Mouse (Mus musculus) 3T3-L1 (cell line): ENCODE measurements around the gene Elfn2.

Experiments used
- DNase-seq: peaks from one replicate; pipeline ENCODE4 v3.0.0-alpha.2; 2015; ENCODE audit warnings: low read depth, low spot score

The Elfn2 gene

DNA sequence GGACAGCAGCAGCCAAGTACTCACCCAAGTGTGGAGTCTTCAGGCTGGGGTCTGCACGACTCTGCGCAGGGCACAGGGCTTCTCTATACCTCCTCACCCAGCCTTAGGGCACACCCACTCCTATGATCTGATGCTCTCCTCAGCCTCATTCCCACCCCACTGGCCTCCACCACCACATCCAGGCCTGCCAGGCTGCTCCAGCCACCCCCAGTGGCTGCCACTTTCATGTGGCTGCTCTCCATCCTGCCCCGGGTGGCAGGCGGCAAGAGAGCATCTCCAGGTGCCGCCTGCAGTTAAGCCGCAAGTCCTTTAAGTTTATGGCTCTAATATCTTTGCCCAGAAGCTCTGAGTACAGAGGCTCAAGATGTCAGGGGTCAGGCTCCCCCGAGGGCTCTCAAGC is 8.1 kb upstream of the Elfn2 start:
- DNase-seq = no peak

DNA sequence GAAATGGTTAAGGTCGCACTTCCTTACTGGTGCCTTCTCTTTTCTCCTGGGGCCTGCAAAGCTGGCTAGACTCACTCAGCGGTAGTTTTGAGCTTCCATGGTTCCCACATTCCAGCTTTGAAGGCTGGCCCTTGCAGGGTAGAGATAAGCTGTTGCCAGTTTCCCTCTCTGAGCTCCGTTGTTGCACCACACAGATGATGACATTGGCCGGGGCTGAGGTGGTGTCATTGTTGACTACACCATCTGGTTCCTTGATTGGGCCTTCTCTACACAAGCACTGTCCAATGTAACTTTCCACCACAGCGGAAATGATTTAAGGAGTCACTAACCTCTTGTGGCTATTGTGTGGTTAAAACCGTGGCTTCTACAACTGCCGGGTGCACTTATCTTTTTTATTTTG is 2.0 kb upstream of the Elfn2 start:
- DNase-seq = no peak

DNA sequence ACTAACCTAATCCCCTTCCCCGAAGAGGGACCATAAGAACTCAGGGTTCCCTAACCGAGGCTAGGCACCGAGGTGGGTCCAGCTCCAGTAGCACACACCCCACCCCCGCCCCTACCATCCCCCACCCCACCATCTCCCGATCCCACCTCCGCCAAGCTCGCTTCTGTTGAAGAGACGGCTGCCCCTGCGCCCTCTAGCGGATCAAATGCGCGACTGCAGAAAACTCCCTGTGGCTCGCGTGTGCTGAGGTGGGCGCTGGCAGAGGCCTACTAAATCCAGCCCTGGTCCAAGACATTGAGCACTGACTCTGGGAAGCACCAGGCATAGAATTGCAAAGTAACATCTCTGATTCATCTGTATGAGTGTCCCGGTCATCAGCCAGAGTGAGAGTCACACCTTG is 1.5 kb upstream of the Elfn2 start:
- DNase-seq = peak; percentile 11

DNA sequence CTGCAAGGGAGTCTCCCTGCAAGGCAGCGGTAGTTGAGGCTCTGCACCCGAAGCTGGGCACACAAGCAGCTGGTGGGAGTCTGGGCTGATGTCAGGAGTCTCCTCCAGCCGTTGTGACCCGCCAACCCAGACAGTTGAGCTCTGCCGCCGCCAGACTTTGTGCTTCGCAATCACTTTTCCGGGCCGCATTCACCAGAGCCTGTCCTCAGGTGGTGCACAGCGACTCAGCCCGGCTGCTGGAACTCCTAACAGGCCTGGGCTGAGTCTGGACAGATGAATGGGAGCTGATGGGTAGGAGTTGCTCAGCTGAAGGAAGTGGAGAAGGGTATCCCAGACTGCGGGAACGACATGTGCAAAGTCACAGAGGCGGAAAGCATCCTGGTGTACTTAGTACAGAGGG is 845 bp upstream of the Elfn2 start:
- DNase-seq = no peak

DNA sequence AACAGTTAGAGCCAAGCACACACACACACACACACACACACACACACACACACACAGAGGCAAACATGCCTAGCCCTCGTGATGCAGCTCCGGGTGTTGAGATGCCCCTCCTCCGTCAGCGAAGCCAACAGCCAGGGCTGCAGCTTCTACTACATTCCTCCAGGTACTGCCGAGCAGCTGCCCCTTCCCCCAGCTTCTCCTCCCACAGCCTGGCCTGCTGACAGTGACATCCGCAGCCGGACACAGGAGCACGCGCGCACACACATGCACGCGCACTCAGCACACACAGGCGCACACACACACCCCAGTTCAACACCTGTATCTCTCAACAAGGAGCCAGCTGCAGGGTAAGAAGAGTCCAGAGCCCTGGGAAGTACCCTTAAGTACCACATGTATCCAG is 1.6 kb downstream of the Elfn2 start:
- DNase-seq = no peak

DNA sequence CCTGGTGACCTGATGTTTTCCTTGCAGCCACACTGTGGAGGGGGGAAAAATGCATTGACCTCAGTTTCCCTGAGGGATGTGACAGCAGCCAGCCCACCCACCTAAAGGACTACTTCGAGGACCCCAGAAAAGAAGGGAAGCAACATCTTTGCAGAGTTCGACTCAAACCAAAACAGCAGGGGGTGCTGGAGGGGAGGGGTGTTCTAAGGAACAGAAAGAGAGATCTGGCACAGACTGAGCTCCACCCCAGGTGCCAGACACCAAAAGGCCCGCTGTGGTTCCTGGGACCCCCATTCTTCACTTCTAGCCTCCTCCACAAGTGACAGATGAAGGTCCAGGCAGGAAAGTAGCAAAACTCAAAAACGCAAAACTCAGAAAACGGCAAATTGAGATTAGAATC is 2.7 kb downstream of the Elfn2 start:
- DNase-seq = no peak

DNA sequence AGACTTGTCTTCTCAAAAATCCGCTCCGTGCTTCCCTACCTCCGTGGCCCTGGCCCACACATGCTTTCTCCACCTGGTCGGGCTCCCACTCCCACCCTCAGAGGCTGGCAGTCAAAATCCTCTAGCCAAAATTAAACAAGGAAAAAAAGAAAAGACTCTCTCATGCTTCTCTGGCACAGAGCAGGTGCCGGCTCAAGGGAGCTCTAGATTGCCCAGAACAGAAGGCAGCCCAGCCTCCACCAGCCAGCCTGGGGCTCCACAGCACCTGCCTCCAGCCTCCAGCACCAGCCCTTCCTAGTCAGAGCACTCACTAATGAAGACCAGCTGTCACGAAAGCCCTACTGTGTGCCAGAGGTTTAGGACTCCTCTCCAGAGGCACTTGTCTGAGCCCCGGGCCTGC is 4.8 kb downstream of the Elfn2 start:
- no peak for DNase-seq

DNA sequence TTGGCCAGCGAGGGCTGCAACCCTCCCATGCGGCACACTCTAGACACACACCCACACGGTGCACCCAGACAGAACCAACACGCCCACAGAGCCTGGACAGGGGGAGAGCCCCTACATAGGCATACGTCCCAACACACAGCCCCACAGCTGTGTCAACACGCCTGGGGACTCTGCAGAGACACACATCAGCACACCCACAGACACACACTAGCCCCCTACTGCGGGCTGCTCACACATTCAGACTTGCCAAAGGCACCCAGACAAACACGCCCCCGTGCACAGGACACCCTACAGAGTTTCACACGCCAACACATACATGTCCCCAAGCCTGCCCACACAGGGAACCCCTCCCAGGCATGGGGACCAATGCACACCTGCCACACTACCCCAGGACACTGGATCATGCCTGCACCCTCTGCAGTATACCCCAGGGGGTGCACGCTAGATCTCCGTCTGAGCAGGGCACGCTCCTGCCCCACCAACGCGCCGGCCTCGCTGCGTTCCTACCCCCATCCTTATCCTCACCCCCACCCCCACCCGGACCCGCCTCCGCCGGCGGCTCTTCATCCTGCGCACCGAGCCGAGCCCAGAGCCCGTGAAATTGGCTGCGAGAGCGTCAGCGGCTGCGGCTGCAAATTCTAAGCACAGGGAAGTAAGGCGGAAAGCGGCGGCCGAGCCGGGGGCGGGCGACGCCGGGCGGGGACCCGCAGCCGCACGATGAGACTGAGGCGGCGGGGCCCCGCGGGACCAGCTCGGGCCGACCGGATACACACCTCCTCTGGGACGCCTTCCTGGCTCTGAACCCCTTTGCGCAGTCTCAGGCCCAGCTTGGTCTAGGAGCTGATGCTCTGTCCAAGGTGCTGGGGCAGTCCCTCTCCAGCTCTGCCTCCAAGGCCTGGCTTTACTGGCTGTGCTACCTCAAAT is 6.0 kb downstream of the Elfn2 start:
- peak; percentile 21 for DNase-seq

DNA sequence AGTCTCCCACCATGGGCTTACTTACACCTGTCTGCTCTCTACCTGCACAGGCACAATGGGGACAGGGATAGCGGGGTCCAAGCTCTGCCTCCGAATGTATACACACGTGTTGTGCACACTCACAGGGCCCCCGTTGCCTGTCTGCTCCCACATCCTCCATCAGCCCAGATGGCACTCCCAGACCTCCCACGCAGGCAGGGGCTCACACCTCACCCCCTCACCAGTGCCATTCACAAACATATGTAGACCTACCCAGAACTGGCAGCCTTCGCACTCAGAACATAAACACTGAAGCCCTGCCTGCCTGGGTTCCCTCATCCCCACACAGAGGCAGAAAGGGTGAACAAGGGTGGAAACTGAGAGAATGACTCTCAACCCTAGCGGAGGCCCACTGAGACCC is 6.6 kb downstream of the Elfn2 start:
- DNase-seq = no peak

DNA sequence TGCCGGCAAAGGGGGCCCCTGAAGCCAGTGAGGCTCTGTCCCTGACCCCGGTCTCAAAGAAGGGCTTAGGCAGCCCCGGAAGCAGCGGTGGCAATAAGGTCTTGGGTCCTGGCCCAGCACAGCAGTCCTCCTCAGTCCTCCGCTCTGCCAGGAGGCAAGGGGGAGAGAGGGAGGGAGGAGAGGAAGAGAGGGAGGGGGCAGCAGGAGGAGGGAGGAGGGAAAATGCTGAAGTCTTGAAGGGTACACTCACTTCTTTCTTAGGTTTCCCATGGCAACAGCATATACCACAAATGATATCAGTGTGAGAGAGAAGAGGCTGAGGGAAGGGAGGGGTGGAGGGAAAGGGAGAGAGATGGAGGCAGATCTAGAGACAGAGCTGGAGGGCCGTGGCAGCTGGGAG is 7.9 kb downstream of the Elfn2 start:
- DNase-seq = no peak

DNA sequence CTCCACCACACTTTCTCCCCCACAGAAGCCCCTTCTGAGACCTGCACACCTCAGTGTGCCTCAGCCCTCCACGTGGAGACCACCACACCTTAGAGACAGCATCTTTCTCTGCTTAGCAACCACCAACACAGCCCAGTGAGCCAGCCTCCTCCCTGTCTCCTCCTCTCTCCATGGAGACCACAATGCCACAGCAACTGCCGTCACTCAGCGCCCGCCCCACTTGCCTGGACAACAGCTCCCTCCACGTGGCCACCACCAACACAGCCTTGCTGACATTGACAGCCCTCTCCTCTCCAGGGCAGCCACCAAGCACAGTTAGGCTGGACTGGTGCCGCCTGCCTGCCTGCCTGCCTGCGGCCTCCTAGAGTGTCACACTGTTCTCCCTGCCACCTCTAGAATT is 8.8 kb downstream of the Elfn2 start:
- no peak for DNase-seq

DNA sequence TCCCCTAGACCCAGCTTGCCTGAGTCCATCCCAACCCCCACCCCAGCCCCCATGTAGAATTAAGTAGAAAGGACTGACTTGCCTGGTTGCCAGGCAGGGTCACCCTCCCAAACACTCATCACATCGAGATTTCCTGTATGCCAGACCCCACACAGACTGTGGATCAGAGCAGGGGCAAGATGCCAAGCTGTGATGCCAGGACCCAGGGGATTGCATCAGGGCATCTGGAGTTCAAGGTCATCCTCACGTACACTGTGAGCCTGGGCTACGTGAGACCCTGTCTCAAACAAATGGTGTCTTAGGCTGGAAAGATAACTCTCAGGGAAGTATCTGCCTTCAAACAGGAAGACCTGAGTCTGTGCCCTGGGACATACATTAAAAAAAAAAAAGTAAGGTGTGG is 11.9 kb downstream of the Elfn2 start:
- peak; percentile 11 for DNase-seq

DNA sequence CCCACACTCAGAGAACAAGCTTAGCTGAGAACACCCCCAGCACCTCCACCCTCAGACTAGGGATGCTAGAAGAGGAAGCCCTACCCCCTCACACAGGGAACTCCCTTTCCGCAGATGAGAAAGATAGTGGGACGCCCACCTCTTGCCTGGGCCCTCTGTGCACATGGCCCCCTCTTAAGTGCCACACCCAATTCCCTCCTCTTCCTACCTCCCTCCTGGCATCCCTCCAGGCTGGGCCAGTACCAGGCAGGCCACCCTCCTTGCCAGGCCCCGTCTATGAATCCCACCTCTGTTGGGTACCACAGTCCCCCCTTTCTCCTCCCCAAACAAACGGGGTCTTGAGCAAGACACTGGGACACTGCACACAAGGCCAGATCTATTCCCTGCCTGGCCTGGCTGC is 13.7 kb downstream of the Elfn2 start:
- DNase-seq = no peak

DNA sequence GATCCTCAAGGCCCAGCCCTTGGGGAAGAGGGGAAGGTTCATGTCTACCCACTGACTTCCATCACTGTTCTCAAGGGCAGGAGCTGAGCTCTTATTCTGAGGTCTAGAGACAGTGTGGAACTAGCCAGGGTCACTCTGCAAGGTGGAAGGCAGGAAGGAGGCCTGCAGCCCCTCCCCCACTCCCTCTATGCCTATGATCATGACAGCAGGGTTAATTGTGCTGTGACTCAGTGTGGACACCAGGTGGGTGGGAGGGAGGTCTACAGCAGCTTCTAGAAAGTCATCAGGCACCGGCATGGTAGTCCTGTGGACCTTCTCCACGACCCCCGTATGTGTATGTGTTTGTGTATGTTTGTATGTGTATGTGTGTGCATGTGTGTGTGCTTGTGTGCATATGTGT is 14.6 kb downstream of the Elfn2 start:
- no peak for DNase-seq

DNA sequence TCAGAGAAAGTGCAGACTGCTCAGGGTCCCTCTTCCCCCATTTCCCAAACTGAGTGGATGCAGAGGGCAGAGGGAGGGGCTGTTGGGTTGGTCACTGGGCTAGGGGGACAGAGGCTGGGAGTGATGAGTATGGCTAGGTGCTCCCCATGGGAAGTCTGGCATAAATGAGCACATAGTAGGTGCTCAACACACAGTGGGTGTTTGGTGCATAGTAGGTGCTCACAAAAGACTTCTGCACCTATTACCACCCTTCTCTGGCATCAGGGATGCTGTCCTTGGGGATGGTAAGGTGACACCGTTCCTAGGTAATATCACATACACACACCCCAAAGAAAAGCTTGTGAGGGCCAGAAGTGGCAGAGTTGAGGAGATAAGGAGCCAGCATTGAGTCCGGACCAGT is 18.2 kb downstream of the Elfn2 start:
- no peak for DNase-seq

DNA sequence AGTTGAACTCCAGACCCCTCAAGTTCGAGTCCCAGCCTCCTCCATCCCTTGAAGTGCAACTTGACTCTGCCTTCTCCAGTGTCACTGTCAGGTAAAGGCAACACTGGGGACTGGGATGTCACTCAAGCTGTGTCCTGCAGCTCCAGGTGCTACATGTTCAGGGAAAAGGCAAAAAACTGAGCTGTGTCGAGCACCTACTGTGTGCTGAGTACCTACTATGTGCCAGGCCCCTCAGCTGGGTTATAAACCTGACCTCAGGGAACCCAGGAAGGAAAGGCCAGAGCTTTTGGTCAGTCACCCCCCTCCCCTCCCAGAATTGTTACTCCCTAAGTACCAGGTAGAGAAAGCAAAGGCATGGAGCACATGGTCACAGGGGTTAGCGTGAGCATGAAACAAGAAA is 19.1 kb downstream of the Elfn2 start:
- DNase-seq = no peak

DNA sequence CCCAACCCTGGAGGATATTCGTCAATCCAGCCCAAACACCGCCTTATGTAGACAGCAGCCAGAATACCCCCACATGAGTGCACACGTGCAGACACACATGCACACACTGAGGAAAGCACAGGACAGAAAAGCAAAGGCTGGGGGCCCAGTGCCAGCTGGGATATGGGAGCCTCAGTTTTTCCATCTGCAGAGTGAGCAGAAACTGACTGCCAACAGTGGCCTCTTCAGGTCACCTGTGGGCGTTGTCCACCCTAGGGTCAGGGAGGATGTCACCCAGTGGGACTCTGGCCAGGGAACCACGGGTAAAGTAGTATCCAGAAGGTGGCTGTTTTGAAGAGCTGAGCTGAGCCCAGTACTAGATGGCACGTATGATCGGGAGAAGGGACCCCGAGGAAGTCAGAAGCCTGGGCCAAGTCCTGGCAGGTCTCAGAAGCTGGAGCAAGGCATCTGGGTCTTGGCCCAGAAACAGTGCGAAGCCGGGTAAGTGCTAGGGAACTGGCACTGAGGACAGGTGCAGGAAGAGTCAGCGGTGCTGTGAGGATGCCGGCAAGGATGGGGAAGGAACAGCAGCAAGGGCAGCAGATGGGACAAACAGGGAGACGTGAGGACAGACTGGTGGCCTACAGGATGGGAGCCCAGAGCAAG is 20.0 kb downstream of the Elfn2 start:
- DNase-seq = no peak

DNA sequence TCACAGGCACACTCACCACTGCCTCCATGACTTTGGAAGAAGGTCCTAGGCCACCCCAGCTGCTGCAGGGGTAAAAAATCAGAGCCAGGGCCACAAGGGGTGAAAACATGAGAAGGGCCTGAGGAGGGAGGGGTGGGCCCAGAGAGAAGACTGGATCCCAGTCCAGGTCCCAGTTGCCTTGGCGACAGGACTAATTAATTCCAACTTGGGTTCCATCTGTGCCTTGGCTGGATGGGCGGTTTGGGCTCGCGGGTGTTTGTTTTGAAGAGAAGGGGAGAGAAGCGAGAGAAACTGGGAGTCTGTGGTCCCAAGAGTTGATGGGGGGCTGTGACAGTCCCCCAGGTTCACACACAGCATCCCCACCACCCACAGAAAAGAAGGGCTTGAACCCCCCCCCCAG is 20.5 kb downstream of the Elfn2 start:
- DNase-seq = no peak

DNA sequence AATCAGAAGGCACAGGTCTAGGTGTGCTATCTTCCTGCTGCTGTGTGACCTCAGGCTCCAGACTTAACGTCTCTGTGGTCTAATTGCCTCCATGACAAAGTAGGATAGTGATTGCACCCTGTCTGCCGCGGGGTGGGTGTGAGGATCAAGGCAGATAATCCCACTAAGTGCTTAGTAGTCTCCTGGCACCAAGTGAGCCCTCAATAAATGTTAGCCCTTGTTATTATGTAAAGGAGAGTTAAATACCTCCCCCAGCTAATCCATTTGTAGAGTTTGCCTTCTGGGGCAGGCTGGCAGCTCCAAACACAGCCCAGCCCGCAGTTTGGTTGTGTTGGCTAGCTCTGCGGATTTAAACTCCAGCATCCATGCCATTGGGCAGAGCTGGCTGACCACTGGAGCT is 22.8 kb downstream of the Elfn2 start:
- DNase-seq = no peak

DNA sequence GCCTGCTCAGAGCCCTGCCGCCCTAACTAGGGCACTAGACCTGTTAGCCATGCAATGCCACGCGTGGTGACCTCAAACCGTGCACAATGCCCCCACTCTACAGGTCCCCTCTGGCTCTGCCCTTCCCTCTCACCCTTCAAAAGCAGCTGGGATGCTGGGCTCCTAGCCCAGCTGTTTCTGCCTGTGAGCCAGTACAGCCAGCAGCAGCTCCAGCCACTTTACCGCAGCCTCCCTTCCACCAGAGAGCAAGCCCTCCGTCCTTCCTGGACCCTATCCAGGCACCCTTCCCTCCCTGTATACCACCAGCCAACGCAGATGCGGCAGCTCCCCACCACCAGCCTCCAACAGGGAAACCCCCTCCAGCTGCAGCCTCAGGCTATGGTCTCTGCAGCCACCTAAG is 26.1 kb downstream of the Elfn2 start:
- no peak for DNase-seq

DNA sequence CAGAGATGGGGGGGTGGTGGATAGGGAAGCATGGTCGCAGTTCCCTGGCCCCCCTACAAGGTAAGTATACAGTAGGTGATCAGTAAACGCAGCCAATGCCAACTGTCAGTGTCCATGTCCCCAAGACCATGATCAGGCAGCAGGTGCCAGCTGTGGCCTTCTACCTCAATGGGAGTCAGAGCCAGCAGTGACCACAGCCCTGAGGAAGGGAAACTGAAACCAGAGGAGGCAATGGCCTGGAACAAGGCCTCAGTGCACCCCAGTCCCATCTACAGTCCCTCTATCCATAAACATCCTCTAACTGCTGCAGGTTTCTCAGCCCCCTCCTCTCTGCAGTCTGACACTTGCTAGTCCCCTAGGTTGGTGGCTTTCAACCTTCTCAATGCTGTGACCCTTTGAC is 27.9 kb downstream of the Elfn2 start:
- DNase-seq = no peak

DNA sequence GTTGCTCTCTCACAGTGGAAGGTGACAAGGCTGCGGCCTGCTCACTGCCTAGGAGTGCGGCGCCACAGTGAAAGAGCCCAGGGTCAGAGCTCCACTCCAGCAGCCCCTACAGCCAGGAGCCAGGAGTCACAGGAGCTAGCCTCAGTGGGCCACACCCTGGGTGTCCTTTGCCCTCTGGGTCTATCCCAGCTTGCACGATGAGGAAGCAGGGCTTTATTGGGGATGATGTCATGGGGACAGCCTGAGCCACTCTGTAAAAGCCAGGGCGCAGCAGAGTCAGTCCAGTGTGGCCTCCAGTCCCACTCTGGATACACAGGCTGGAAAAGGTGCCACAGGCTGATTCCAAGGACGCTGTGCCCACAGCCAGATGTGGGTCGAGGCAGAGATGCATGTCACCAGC is 31.7 kb downstream of the Elfn2 start:
- no peak for DNase-seq

DNA sequence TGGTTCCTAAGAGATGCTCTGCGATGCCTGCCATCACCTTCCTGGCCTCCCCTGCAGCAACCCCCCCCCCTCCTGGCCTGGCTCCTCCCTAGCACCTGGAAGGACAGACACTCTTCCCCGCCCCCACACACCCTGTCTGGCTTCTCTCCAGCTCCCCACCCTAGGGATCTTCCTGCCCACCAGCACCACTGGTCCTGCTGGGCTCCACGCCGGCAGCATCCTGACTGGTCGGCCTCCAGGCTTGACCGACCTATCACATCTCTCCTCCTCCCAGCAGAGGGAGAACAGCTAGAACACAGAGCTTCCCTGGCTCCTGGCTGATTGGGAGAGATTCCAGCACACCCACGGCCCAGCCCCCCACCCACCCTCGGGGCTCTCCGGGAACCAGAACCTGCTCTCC is 34.5 kb downstream of the Elfn2 start:
- no peak for DNase-seq
